Mouse (Mus musculus) testis, adult 2 months (tissue): ENCODE measurements around the gene Armc8.

ENCODE experiments used
- CTCF ChIP-seq: fragments of 200-500 bp; IDR thresholded peaks from 2 replicates; pipeline ENCODE4 v1.5.1; 2012; ENCODE audit warnings: low read depth, mild to moderate bottlenecking, inconsistent platforms, low read length, moderate library complexity; ENCODE audit not compliant: control insufficient read depth, insufficient read depth, insufficient replicate concordance
- POLR2A ChIP-seq: fragments of 200-500 bp; IDR thresholded peaks from 2 replicates; pipeline ENCODE4 v1.6.1; 2012; ENCODE audit warnings: low read depth, mild to moderate bottlenecking, inconsistent platforms, low read length, moderate library complexity; ENCODE audit not compliant: control insufficient read depth

GRCm38 (mm10) chr9:99560389-99560788, 8.3 kb downstream of the Armc8 start:
- TF ChIP-seq CTCF (no peak), POLR2A (no peak)
